27 mouse cellular contexts compared by ENCODE assay signal in the genomic region with DNA sequence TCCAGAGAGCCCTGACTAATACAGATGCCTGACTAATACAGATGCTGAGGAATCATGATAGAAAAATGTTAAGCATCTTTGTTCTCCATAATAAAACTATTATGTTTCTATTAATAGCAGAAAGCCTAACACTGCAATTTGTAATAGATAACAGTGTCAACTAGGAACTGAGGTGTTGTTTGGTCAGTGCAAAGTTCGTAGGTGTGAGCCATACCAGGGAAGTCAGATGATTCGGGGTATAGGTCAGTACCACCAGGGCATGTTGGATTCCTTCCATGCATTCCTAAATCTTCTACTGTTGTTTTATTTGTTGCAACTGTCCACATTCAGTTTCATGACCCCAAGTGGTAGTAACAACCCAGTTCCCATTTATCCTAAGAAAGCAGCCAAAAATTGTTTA. TPM values are rescaled to one million over a fixed set of nuclear protein-coding genes. Genes with fewer than 3 reads are reported as not detected.
DNase-seq lines count a peak whose midpoint lies in the region; ATAC-seq and TF ChIP-seq lines count a peak whose summit lies in the region.
"Had no signal": no experiment of that assay in that cellular context is flagged by ENCODE, and none has a peak within 500 bp of the region (broad histone marks: within the 10 kb centered on the region; RNA-seq: fewer than 3 reads in every experiment).

No protein-coding gene starts in this region.

- TF ChIP-seq CTCF in intestine, postnatal 0 days (IDR thresholded peaks at IDR 0.05; ENCODE audit: low read depth): no peak

- H3K36me3 ChIP-seq in intestine, embryonic 15.5 days: no peaks in the 10 kb centered on the region
- no peaks in the 10 kb centered on the region for H3K36me3 ChIP-seq in intestine, postnatal 0 days (ENCODE audit: control insufficient read depth, insufficient read depth)
- H3K36me3 ChIP-seq: embryonic facial prominence, embryonic 13.5 days; embryonic facial prominence, embryonic 15.5 days; forebrain, embryonic 10.5 days; forebrain, embryonic 12.5 days; G1E had no signal

- H3K4me3 ChIP-seq in intestine, embryonic 15.5 days (replicated peaks): no peak overlapping the region
- H3K4me3 ChIP-seq in intestine, postnatal 0 days (ENCODE audit: low read depth, low read length): no peak overlapping the region
- H3K4me3 ChIP-seq: embryonic facial prominence, embryonic 13.5 days; embryonic facial prominence, embryonic 15.5 days; erythroblast, embryonic 14.5 days; forebrain, embryonic 10.5 days; forebrain, embryonic 12.5 days had no signal

- H3K4me2 ChIP-seq in intestine, embryonic 15.5 days (replicated peaks): no peak overlapping the region
- H3K4me2 ChIP-seq in intestine, postnatal 0 days (replicated peaks; ENCODE audit: low read depth): no peak overlapping the region
- H3K4me2 ChIP-seq: embryonic facial prominence, embryonic 13.5 days; embryonic facial prominence, embryonic 15.5 days; forebrain, embryonic 12.5 days had no signal

- WGBS in intestine, embryonic 15.5 days: 70% methylated on average over 2 of the region's 2 CpGs
- WGBS in intestine, postnatal 0 days: 57% methylated on average over 2 of the region's 2 CpGs

- H3K27ac ChIP-seq in intestine, embryonic 15.5 days: no peak overlapping the region
- no peak overlapping the region for H3K27ac ChIP-seq in intestine, postnatal 0 days (ENCODE audit: low read depth, low read length)
- H3K27ac ChIP-seq: embryonic facial prominence, embryonic 13.5 days; embryonic facial prominence, embryonic 15.5 days; forebrain, embryonic 10.5 days; forebrain, embryonic 12.5 days had no signal

- H3K27me3 ChIP-seq in intestine, embryonic 15.5 days (replicated peaks): no peaks in the 10 kb centered on the region
- H3K27me3 ChIP-seq in intestine, postnatal 0 days (replicated peaks; ENCODE audit: control insufficient read depth, insufficient read depth, low read length): no peaks in the 10 kb centered on the region
- H3K27me3 ChIP-seq: embryonic facial prominence, embryonic 13.5 days; embryonic facial prominence, embryonic 15.5 days; forebrain, embryonic 12.5 days; Patski had no signal

- DNase-seq in 3T3-L1 (ENCODE audit: low read depth, low spot score): peak; percentile 29
- no peak for DNase-seq in layer of hippocampus, adult 9-11 months
- DNase-seq: adrenal gland, adult 8-10 months; adrenal gland, postnatal 14 days; adrenal gland, postnatal 36 days; B cell, adult 2 months; cerebellum, adult 11 months; cerebellum, adult 18-20 months; cerebellum, adult 8-10 months; cerebellum, adult 9-11 months; cerebellum, postnatal 14 days; cerebellum, postnatal 36 days; embryo, embryonic 11 days had no signal

- H3K4me1 ChIP-seq in intestine, embryonic 15.5 days (replicated peaks): no peaks in the 10 kb centered on the region
- H3K4me1 ChIP-seq in intestine, postnatal 0 days (replicated peaks; ENCODE audit: control insufficient read depth, insufficient read depth, low read length): no peaks in the 10 kb centered on the region
- H3K4me1 ChIP-seq: embryonic facial prominence, embryonic 13.5 days; embryonic facial prominence, embryonic 15.5 days; forebrain, embryonic 10.5 days; forebrain, embryonic 12.5 days had no signal

- no peaks in the 10 kb centered on the region for H3K9me3 ChIP-seq in intestine, embryonic 15.5 days
- H3K9me3 ChIP-seq in intestine, postnatal 0 days (ENCODE audit: control insufficient read depth): no peaks in the 10 kb centered on the region
- H3K9me3 ChIP-seq: embryonic facial prominence, embryonic 13.5 days; embryonic facial prominence, embryonic 15.5 days; forebrain, embryonic 10.5 days; forebrain, embryonic 12.5 days; G1E had no signal

- no peak overlapping the region for H3K9ac ChIP-seq in intestine, embryonic 15.5 days
- no peak overlapping the region for H3K9ac ChIP-seq in intestine, postnatal 0 days (ENCODE audit: low read depth, low read length)
- H3K9ac ChIP-seq: embryonic facial prominence, embryonic 13.5 days; embryonic facial prominence, embryonic 15.5 days; forebrain, embryonic 12.5 days had no signal

- peak; percentile 45; the same call in 1 of the 2 replicates for ATAC-seq in intestine, embryonic 15.5 days
- ATAC-seq in intestine, postnatal 0 days: peak; percentile 90
- ATAC-seq in frontal cortex, adult (ENCODE audit: low TSS enrichment): no peak
- ATAC-seq: activated CD4-positive, CD25-positive, alpha-beta regulatory T cell, adult 4 months; CD4-positive, CD25-positive, alpha-beta regulatory T cell, adult 4 months; forebrain, embryonic 14.5 days; forebrain, embryonic 16.5 days; Patski had no signal

RNA-seq across cellular contexts. Expression of gene Ghitm, which starts 49.8 kb away (rescaled TPM):
- 300 and 309 TPM in 2 replicates for polyA plus RNA-seq in intestine, embryonic 15.5 days (2015; fragmentation: Nextera tagmentation; extraction: Ambion mirVana)
- polyA plus RNA-seq in intestine, postnatal 0 days (2015; fragmentation: Nextera tagmentation; extraction: Ambion mirVana): 278 and 283 TPM in 2 replicates
